Mouse (Mus musculus) layer of hippocampus, postnatal 36 days (tissue): ENCODE results near the gene Cryba4. TPM values are rescaled to one million over a fixed set of nuclear protein-coding genes. Genes with fewer than 3 reads are reported as not detected.

Experiments
- DNase-seq, 2 experiments: peaks; one replicate each; pipeline ENCODE4 v3.0.0; 2022
- total RNA-seq, 2 experiments: library from RNA; stranded (reverse); gene quantifications; 2 replicates each; pipeline ENCODE4 v1.2.3; 2021

Cryba4 gene
- total RNA-seq, 2 experiments from 2014 or later = 0.97 TPM; not detected in 1

DNA sequence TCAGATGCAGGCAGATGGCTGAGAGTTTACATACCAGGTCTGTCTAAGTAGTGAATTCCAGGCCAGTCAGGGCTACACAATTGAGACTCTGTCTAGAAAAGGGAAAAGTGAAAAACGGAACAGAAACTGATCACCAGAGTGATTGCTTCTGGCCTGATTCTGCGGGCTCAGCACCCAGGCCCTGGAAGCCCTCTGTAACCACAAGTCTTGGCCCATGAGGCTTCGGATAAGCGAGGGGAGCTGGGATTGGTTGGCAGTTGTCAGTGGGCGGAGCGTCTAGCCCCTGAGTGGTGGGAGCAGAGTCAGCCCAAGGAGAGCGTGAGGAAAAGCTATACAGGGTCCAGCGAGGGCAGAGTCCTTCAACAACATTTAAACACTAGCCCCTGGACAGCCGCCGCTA lies 13.2 kb upstream of the Cryba4 start:
- DNase-seq = no peak

- no peak for DNase-seq
These were observed 12.8 kb upstream of the Cryba4 start for GRCm38 (mm10) chr5:112265110-112265509.

- no peak for DNase-seq
These were observed 11.8 kb upstream of the Cryba4 start for GRCm38 (mm10) chr5:112264099-112264498.

DNA sequence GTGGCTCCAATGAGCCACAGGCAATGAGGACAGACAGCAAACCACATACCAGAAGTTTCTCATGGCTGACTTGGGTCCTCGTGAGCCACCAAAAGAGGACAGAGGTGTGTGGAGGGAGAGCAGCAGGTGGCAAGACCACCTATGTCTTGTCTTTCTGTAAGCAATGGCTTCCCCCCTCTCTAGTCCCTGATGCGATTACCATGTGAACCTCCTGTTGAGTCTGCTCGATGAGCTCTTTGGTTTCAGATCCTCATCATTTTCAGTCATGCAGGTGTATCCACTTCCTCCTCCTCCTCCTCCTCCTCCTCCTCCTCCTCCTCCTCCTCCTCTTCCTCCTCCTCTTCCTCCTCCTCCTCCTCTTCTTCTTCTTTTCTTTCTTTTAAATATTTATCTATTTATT lies 8.5 kb upstream of the Cryba4 start:
- no peak for DNase-seq

DNA sequence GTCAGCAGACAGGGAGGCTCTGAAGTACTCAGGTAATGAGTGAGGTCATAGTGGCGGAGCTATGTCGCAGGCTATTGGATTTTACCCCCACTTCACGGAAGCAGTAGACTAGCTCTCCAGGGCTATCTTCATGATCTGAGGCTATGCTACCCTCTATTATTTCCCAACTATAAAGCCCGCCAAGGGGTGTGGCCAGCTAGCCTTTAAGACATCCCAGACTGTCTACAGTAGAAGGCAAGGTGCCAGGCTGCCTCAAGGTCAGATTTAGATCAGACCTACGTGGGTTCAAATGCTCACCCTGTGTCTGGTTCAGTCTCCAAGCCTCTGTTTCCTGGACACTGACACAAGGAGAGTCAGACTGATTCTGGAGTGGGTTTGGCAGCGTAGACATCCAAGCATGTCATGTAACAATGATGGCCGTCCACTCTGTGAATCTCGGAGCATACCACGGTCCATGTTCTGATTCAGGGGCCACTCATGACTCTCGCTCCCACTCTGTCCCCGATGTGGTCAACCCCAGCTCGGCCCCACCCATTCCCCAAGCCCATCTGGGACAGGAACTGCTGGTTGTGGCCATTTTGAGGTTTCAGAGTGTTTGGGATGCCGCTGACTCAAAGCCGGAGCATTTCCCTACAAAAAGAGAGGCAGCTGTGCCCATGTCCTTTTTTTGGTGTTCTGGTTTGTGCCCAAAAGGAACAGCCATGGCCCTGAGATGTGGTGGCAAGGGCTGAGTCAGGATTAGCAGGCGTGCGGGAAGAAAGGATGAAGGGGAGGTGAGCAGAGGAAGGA lies 7.7 kb upstream of the Cryba4 start:
- DNase-seq = no peak

GRCm38 (mm10) chr5:112257896-112258295 lies 5.6 kb upstream of the Cryba4 start:
- DNase-seq = no peak

DNA sequence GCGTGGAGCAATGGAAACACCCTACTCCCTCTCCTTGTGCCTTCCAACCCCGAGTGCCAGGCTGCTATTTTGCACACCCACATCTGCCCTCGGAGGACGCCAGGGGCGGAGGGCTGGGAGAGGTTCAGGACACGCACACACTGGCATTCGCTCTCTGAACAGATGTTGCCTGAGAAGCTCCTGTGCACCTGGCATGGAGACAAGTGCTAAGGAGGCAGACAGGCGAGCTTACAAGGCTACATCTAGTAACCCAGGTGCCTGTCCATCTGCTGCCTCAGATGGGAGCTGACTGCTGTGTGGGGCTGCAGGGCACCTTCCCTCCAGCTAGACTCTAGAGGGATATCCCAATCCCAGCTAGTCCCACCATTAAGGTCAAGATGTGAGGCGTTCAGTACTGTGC lies 4.1 kb upstream of the Cryba4 start:
- no peak for DNase-seq

GRCm38 (mm10) chr5:112255426-112255825 lies 3.1 kb upstream of the Cryba4 start, which contains the start of gene Crybb1:
TSS of gene Crybb1 (plus strand) at chr5:112255815.
- peak; percentile 81 to 83 for DNase-seq

DNA sequence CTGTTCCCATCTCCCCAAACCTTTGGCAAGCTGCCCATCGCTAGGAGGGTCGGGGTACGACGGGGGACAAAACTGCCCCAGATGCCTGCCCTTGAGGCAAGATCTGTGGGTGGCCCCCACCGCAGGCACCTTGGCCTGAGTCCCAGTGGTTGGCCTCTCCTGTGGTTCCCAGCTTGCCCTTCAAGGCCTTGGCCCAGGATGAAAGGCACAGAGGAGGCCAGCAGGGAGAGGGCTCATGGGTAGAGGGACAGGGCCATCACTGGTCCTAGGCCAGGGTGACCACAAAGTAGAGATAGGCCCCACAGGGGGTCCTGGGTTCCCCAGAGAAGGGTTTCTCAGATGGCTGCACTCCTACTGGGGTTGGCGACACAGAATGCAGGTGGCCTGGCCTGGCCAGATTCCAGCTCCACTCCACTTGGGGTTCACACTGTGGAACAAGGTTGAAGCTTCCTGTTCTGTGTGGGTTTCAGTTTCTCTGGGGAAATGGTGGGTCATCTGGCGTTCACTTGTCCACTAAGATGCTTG lies 2.0 kb upstream of the Cryba4 start:
- DNase-seq = peak; percentile 63 to 72

- DNase-seq = no peak
These were observed 851 bp upstream of the Cryba4 start for GRCm38 (mm10) chr5:112253169-112253568.

- DNase-seq = no peak
These were observed 3.2 kb downstream of the Cryba4 start for GRCm38 (mm10) chr5:112249106-112249505.

DNA sequence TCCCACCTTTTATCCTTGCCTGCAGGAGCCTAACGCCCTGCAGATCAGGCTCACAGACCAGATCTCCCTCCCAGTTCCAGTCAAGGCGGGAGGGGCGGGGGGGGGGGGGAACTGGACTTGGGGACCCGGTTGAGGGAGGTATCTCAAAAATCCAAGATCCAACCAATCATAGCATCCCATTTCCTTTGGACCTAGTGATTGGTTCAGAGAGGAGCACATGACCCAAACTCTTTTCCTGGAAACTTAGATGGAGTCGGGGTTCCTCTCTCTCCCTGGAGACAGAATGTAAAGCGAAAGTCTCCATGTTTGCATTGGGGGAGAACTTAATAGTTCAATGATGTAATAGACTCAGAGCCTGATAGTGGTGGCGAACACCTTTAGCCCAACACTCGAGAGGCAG lies 4.9 kb downstream of the Cryba4 start:
- no peak for DNase-seq

DNA sequence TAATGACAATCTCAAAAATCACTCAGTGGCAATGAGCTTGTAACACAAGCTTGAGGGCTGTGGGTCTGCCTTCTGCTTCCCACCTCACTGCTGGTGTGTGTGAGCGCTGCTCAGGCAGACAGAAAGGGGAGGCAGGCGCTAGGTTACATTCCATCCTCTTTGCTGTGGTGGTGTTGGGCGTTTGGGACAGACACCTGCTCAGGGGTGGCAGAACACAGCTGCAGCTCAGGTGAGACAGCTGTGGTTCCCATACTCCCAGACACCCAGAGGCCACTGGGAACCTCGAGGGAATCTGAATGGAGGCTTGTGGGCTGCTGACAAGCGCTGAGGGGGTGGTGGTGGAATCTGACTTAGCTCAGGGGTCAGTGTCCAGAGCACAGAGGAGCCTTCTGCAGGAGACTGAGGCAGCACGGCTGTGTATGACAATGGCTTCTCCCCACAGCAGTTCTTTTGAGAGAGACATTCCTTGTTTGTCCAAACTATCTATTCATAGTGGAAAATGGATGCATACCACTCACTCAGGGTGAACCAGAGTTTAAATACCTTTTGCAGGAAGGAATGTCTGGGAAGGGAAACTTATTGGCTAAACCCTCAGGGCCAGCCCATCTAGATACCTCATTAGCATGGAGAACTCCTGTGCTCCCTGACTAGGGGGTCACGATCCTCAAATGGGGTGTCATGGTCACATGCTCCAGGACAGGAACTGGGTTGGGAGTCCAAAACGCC lies 7.3 kb downstream of the Cryba4 start:
- no peak for DNase-seq

DNA sequence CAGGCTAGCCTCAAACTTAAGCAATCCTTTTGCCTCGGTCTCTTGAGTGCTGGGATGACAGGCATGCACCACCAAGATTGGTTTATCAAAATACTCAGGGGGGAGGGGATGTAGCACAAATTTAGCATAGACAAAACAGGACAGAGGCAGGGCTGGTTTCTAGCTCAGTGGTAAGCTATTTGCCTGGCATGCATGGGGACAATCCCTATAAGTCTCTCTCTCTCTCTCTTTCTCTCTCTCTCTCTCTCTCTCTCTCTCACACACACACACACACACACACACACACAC lies 8.1 kb downstream of the Cryba4 start:
- DNase-seq = no peak

DNA sequence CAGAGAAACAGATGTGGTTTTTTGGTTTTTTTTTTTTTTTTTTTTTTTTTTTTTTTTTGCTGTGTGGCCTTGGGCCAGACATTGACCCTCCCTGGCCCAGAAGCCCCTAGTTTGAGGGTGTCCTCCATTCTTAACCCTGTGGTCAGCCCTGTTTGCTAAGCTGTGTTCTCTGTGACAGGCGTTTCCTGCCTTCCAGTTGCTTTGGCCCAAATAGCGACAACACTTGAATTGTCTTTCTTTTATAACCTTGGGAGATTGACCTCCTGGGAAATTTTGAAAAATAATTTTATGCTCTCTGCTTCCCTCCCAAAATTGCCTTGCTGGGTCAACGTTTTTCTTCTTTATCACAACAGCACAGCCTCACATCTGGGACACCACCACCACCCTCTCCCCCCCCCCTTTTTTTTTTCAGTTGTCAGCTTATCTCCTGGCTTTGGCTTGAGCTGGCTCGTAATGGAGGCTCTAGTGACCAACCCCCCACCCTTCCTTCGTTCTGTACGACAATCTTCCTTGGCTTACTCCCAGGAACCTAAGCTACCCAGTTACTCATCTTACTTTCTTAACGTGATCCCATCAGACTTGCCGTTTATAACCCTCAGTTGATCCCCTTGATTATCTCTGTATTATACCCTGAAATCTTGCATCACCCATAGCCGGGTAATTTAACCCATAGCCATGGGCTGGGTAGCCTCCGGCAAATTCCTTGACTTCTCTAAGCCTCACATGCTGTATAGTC lies 8.6 kb downstream of the Cryba4 start:
- no peak for DNase-seq

DNA sequence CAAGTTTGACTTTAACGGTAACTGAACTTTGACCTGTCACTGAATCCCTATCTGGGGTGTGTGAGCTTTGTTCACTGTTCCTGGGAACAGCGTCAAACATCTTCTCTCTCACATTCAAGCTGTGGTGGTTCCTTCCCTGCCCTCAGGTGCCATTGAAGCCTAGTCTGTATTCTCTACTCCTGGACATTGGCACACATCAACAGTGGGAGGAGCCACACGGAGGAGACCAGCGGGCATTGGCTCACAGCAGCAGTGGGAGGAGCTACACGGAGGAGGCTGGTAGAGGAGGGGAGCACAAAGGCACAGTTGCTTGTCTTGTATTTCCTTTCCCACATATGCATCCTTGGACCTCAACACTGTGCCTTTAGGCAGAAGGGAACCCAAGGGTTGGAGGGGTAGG lies 9.3 kb downstream of the Cryba4 start:
- DNase-seq = no peak

DNA sequence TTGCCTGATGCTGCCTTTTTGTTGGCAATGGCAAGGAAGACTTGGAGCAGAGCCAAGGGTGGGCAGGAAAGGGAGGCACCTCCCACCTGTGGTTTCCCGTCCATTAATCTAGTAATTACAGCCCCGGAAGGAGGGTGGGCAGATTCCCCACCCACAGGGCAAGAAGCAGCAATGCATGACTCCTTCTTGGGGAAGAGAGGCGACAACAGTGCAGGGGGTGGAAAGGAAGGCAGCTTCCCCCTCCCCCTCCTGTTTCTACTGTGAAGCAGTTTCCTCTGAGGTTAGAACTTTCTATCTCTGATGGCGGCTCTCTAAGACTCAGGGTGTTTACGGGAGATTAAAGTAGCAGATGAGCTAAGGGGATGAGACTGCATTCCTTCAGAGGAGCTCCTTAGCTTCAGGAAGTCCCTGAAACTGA lies 9.9 kb downstream of the Cryba4 start:
- no peak for DNase-seq

GRCm38 (mm10) chr5:112241849-112242248 lies 10.5 kb downstream of the Cryba4 start:
- DNase-seq = no peak

- DNase-seq = peak; percentile 86 to 90
These were observed 11.6 kb downstream of the Cryba4 start for GRCm38 (mm10) chr5:112240761-112241160.

DNA sequence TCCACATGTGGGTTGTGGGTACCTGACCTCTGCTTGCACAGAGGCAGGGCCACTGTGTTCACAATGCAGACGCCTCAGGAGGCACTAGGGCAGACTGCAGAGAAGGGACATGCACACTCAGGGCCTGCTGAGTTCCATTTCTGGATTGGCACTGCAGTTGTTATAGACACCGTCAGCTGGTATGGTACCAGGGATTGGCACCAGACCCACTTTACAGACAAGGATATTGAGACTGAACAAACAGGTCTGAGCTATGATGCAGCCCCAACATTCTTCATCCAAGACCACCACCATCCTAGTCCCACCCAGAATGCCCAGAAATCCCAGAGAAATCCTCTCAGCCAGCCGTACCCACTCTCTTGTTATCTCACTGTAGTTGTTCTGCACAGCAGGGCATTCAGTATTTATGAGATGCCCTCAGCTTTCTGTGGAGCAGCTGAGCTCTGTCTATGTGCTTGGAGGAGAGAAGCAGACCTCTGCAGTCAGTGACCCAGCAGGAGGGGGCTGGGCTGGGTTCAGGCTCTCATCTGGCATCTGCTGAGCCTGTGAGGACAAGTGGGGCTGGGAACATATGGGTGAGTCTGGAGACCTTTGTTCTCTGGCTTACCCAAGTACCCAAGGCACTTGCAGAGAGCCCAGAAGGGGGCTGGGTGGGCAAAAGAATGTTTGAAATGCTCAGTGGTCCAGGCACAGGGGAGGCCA lies 13.4 kb downstream of the Cryba4 start:
- no peak for DNase-seq

DNA sequence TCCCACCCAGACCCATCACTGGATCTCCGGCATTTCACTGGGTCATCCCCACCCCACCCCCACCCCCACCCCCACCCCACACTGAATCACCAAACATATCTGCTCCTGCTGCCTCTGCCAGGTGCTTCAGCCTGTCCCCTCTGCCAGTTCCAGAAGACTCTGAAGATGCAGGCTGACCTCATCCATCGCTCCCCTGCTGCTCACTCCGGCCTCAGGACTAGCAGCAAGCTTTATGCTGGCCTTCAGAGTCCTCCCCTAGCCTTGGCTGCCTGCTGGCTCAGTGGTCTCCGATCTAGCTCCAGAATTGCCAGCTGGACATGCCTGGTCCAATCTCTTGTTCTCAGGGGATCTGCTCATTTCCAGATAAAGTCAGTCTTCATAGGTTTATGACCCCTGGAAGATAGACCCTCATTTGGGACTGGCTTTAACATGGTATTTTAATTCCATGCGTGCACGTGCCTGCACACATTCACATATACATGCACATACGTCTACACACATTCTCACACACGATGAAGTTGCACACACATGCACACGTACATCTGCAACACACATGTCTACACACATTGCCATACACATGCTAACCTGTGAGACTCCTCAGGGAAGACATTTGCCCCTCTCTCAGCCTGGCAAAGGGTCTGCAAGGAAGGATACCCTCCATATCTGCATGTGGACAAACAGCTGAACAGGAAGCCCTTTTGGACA lies 14.3 kb downstream of the Cryba4 start:
- no peak for DNase-seq

- DNase-seq = no peak
These were observed 14.9 kb downstream of the Cryba4 start for GRCm38 (mm10) chr5:112237439-112237838.
